Mouse (Mus musculus) right cerebral cortex, postnatal 25 days (tissue): Measurements from ENCODE around the gene Hist1h4k.
"Not testable (repeated sequence)": the region's sequence is repeated elsewhere in the genome, so short reads cannot be mapped to it uniquely, and the experiment has no call there.

Experiments used
- DNase-seq: peaks from one replicate; pipeline ENCODE4 v3.0.0; 2022

The Hist1h4k gene

GRCm38 (mm10) chr13:21750159-21751017, at the start of gene Hist1h4k:
TSS of gene Hist1h4k (minus strand) at chr13:21750505.
- peak; percentile 94 for DNase-seq

GRCm38 (mm10) chr13:21797163-21797562, 46.9 kb upstream of the Hist1h4k start:
- DNase-seq, result not testable (repeated sequence)

- DNase-seq, result no peak
Observed at GRCm38 (mm10) chr13:21795584-21795983, 45.3 kb upstream of the Hist1h4k start.

- no peak for DNase-seq
Observed at GRCm38 (mm10) chr13:21790601-21791283, 40.4 kb upstream of the Hist1h4k start.

GRCm38 (mm10) chr13:21789925-21790324, 39.6 kb upstream of the Hist1h4k start:
- no peak for DNase-seq

GRCm38 (mm10) chr13:21787760-21788593, 37.7 kb upstream of the Hist1h4k start:
- no peak for DNase-seq

GRCm38 (mm10) chr13:21786899-21787629, 36.8 kb upstream of the Hist1h4k start, which contains the start of the genes Hist1h2an and Hist1h2bp:
TSS of gene Hist1h2an (minus strand) at chr13:21787218.
TSS of gene Hist1h2bp (plus strand) at chr13:21787461.
- DNase-seq, result peak; percentile 86

GRCm38 (mm10) chr13:21786189-21786898, 36.0 kb upstream of the Hist1h4k start:
- DNase-seq, result no peak

- DNase-seq, result no peak
Observed at GRCm38 (mm10) chr13:21784311-21784710, 34.0 kb upstream of the Hist1h4k start.

GRCm38 (mm10) chr13:21783734-21784161, 33.4 kb upstream of the Hist1h4k start:
- DNase-seq, result no peak

GRCm38 (mm10) chr13:21783255-21783617, 32.9 kb upstream of the Hist1h4k start, which contains the start of gene Hist1h3i:
TSS of gene Hist1h3i (minus strand) at chr13:21783370.
- DNase-seq, result peak; percentile 45

- peak; percentile 20 for DNase-seq
Observed at GRCm38 (mm10) chr13:21782361-21783254, 32.3 kb upstream of the Hist1h4k start.

- no peak for DNase-seq
Observed at GRCm38 (mm10) chr13:21781639-21782038, 31.3 kb upstream of the Hist1h4k start.

GRCm38 (mm10) chr13:21781021-21781555, 30.8 kb upstream of the Hist1h4k start:
- no peak for DNase-seq

- peak; percentile 56 for DNase-seq
Observed at GRCm38 (mm10) chr13:21779767-21780731, 29.7 kb upstream of the Hist1h4k start, which contains the start of gene Hist1h1b. TSS of gene Hist1h1b (minus strand) at chr13:21780625.

GRCm38 (mm10) chr13:21778814-21779766, 28.8 kb upstream of the Hist1h4k start:
- DNase-seq, result peak; percentile 61

- DNase-seq, result no peak
Observed at GRCm38 (mm10) chr13:21755707-21756106, 5.4 kb upstream of the Hist1h4k start.
